Mouse (Mus musculus): Measurements from ENCODE around the gene H2afb1.
"Not testable (repeated sequence)": the region's sequence is repeated elsewhere in the genome, so short reads cannot be mapped to it uniquely, and the experiment has no call there.

H2afb1 gene

GRCm38 (mm10) chrX:117014457-117014856, at the start of gene H2afb1:
Gene H2afb1, plus strand, starts transcription at chrX:117014757.
- CTCF ChIA-PET, POLR2A ChIA-PET: not testable (repeated sequence)

GRCm38 (mm10) chrX:117036085-117036484, 21.5 kb downstream of the H2afb1 start:
- CTCF ChIA-PET: no interaction called here

More at GRCm38 (mm10) chrX:117036085-117036484, 21.5 kb downstream of the H2afb1 start:
- POLR2A ChIA-PET: no interaction called here
